Mouse (Mus musculus) myocyte (in vitro differentiated cells): ENCODE measurements around the gene Zfhx3.

Experiments
- CEBPB ChIP-seq: IDR thresholded peaks from 2 replicates; pipeline ENCODE4 v1.6.1; 2011; ENCODE audit warnings: mild to moderate bottlenecking, moderate library complexity; ENCODE audit not compliant: poor library complexity, insufficient read depth, severe bottlenecking
- E2F4 ChIP-seq: IDR thresholded peaks from one replicate; pipeline ENCODE4 v1.6.1; 2011; ENCODE audit warnings: mild to moderate bottlenecking, control low read depth, moderate library complexity; ENCODE audit not compliant: insufficient read depth
- MAX ChIP-seq: IDR thresholded peaks from one replicate; pipeline ENCODE4 v1.6.1; 2011; ENCODE audit warnings: low read depth, mild to moderate bottlenecking, control low read depth
- MYOD1 ChIP-seq, 3 experiments: IDR thresholded peaks; one replicate each; pipeline ENCODE4 v1.6.1; 2011; ENCODE audit warnings: control low read depth in 2 of 3, low read depth in 2 of 3, mild to moderate bottlenecking in 2 of 3, moderate library complexity in 1 of 3; ENCODE audit not compliant: insufficient read length in 2 of 3, control insufficient read depth in 1 of 3
- MYOG ChIP-seq, 3 experiments: IDR thresholded peaks; one replicate each; pipeline ENCODE4 v1.6.1; 2011; ENCODE audit warnings: control low read depth in 2 of 3, low read depth in 2 of 3, mild to moderate bottlenecking in 2 of 3; ENCODE audit not compliant: insufficient read length in 2 of 3, control insufficient read depth in 1 of 3, insufficient read depth in 1 of 3
- POLR2A ChIP-seq: IDR thresholded peaks from one replicate; pipeline ENCODE4 v1.6.1; 2011; ENCODE audit warnings: low read depth, mild to moderate bottlenecking, control low read depth, moderate library complexity; ENCODE audit not compliant: insufficient read length
- TCF12 ChIP-seq: IDR thresholded peaks from one replicate; pipeline ENCODE4 v1.6.1; 2011; ENCODE audit warnings: mild to moderate bottlenecking, control low read depth; ENCODE audit not compliant: poor library complexity, insufficient read depth, severe bottlenecking
- USF1 ChIP-seq: IDR thresholded peaks from one replicate; pipeline ENCODE4 v1.6.1; 2011; ENCODE audit warnings: low read depth, mild to moderate bottlenecking, control low read depth, moderate library complexity

- no peak for TF ChIP-seq POLR2A
- no peak for TF ChIP-seq USF1
- no peak for TF ChIP-seq CEBPB
- no peak for TF ChIP-seq MAX
- TF ChIP-seq MYOG (IDR thresholded peaks at IDR 0.05; ENCODE audit: control insufficient read depth in 1 of 3, insufficient read depth in 1 of 3, insufficient read length in 2 of 3, low read depth in 2 of 3): no peak
- TF ChIP-seq MYOD1 (IDR thresholded peaks at IDR 0.05; ENCODE audit: control insufficient read depth in 1 of 3, insufficient read length in 2 of 3, low read depth in 2 of 3): no peak
- TF ChIP-seq E2F4: no peak
- no peak for TF ChIP-seq TCF12
Observed at GRCm38 (mm10) chr8:108788762-108789157, 846.3 kb downstream of the Zfhx3 start.
